Mouse (Mus musculus): ENCODE data around the gene Tchhl1. TPM values are rescaled to one million over a fixed set of nuclear protein-coding genes. Genes with fewer than 3 reads are reported as not detected.

The Tchhl1 gene
- not detected in 2 replicates for polyA plus RNA-seq (2015; fragmentation: Nextera tagmentation; extraction: Ambion mirVana)

GRCm38 (mm10) chr3:93468561-93468960, at the start of gene Tchhl1:
Gene Tchhl1, plus strand, starts transcription at chr3:93468754.

GRCm38 (mm10) chr3:93442030-93442429, 26.5 kb upstream of the Tchhl1 start, which contains the start of gene Tchh:
Gene Tchh, plus strand, starts transcription at chr3:93442330.

GRCm38 (mm10) chr3:93520330-93521193, 52.0 kb downstream of the Tchhl1 start, which contains the start of gene S100a11:
Gene S100a11, plus strand, starts transcription at chr3:93520488.

Small RNAs within 50 kb of the gene (microRNA-seq; reads per million reads assigned to microRNA genes)
- not detected for gene Gm22752

Other genes starting within 250 kb of the Tchhl1 start
- gene Flg, start 195.2 kb upstream of the Tchhl1 start, polyA plus RNA-seq (2015; fragmentation: Nextera tagmentation; extraction: Ambion mirVana): not detected in 2 replicates
- not detected in 2 replicates for gene Hrnr, start 149.0 kb upstream of the Tchhl1 start, polyA plus RNA-seq (2015; fragmentation: Nextera tagmentation; extraction: Ambion mirVana)
- gene Rptn, start 75.1 kb upstream of the Tchhl1 start, polyA plus RNA-seq (2015; fragmentation: Nextera tagmentation; extraction: Ambion mirVana): 0.54 and 0.59 TPM in 2 replicates
- gene Tchh, start 26.4 kb upstream of the Tchhl1 start, polyA plus RNA-seq (2015; fragmentation: Nextera tagmentation; extraction: Ambion mirVana): 1.1 and 1.6 TPM in 2 replicates
- 2,966 and 3,460 TPM in 2 replicates for gene S100a11, start 51.7 kb downstream of the Tchhl1 start, polyA plus RNA-seq (2015; fragmentation: Nextera tagmentation; extraction: Ambion mirVana)
- gene S100a10, start 86.3 kb downstream of the Tchhl1 start, polyA plus RNA-seq (2015; fragmentation: Nextera tagmentation; extraction: Ambion mirVana): 701 and 766 TPM in 2 replicates
- gene Tdpoz2, start 183.9 kb downstream of the Tchhl1 start, polyA plus RNA-seq (2015; fragmentation: Nextera tagmentation; extraction: Ambion mirVana): not detected in 2 replicates
- gene Tdpoz1, start 207.6 kb downstream of the Tchhl1 start, polyA plus RNA-seq (2015; fragmentation: Nextera tagmentation; extraction: Ambion mirVana): not detected in 2 replicates
- not detected in 2 replicates for gene Gm37596, start 224.3 kb downstream of the Tchhl1 start, polyA plus RNA-seq (2015; fragmentation: Nextera tagmentation; extraction: Ambion mirVana)